Mouse (Mus musculus) central nervous system, embryonic 11.5 days (tissue): Measurements from ENCODE around the gene Olfr27. TPM values are rescaled to one million over a fixed set of nuclear protein-coding genes. Genes with fewer than 3 reads are reported as not detected.

Experiments
- polyA plus RNA-seq: library from polyadenylated mRNA; depleted of rRNA; stranded (reverse); fragments of >200 nt; gene quantifications from 2 replicates; pipeline ENCODE4 v1.2.3, GENCODE M21; 2012; rRNA removed

The Olfr27 gene
- polyA plus RNA-seq, result not detected in 2 replicates

DNA sequence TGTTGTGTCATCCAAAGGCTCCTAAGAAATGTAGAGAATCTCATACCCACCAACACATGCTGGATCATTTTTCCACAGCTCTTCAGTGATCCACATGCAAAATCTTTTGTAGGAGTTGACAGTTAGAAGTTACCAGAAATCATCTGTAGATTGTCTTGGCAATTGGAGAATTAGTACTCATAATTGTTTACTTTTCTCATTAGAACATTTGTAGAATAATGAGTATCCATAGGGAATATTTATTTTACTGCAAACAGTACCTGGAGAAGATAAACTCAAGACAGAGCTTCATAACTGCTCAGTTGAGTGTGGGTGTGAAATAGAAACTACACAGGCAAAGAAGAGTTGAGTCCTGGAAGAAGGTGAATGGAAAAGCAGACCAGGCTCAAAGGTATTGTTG is at the start of gene Olfr27:
TSS of gene Olfr27 (plus strand) at position 301 of the 400 bp plus-strand sequence.

DNA sequence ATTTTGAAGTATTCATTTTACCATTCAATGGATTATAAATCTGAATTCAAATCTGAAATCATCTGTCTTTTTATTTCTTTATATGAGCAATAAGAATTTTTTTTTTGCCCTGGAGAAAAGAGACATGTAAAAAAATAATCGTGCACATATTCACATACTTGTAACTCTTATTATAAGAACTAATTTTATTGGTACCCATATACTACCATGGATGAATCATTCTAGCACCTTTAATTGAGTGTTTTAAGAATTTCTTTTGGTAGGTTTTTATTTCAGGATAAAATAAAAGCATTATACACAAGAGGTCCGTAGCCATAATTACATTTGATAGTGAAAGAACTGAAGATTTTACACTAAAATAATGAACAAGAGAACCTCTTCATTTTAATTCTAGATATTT is 49.1 kb upstream of the Olfr27 start, which contains the start of gene Olfr938:
TSS of gene Olfr938 (minus strand) at position 101 of the 400 bp plus-strand sequence.

GRCm38 (mm10) chr9:39166004-39166403 is 38.1 kb downstream of the Olfr27 start, which contains the start of gene Olfr943:
Gene Olfr943 (plus strand): TSS chr9:39166304.

Other genes starting within 250 kb of the Olfr27 start
- gene Olfr930, start 198.3 kb upstream of the Olfr27 start, polyA plus RNA-seq, result not detected in 2 replicates
- gene Olfr933, start 155.8 kb upstream of the Olfr27 start, polyA plus RNA-seq, result not detected in 2 replicates
- gene Olfr934, start 139.8 kb upstream of the Olfr27 start, polyA plus RNA-seq, result not detected in 2 replicates
- gene Olfr935, start 128.4 kb upstream of the Olfr27 start, polyA plus RNA-seq, result not detected in 2 replicates
- gene Olfr146, start 104.8 kb upstream of the Olfr27 start, polyA plus RNA-seq, result not detected in 2 replicates
- gene Olfr937, start 63.2 kb upstream of the Olfr27 start, polyA plus RNA-seq, result not detected in 2 replicates
- not detected in 2 replicates for gene Olfr938, start 49.2 kb upstream of the Olfr27 start, polyA plus RNA-seq
- not detected in 2 replicates for gene Olfr943, start 38.2 kb downstream of the Olfr27 start, polyA plus RNA-seq
- not detected in 2 replicates for gene Olfr944, start 73.8 kb downstream of the Olfr27 start, polyA plus RNA-seq
- not detected in 2 replicates for gene Olfr1537, start 121.9 kb downstream of the Olfr27 start, polyA plus RNA-seq
- not detected in 2 replicates for gene Olfr945, start 148.7 kb downstream of the Olfr27 start, polyA plus RNA-seq
- gene Olfr948, start 197.9 kb downstream of the Olfr27 start, polyA plus RNA-seq, result not detected in 2 replicates